Mouse (Mus musculus) lung, adult 2 months (tissue): ENCODE results near the gene Cish.

Experiments
- CTCF ChIP-seq: fragments of 200-500 bp; IDR thresholded peaks from 2 replicates; pipeline ENCODE4 v1.5.1; 2011; ENCODE audit warnings: mild to moderate bottlenecking, low read length, control low read depth; ENCODE audit not compliant: insufficient read depth
- POLR2A ChIP-seq: fragments of 200-500 bp; IDR thresholded peaks from 2 replicates; pipeline ENCODE4 v1.6.1; 2011; ENCODE audit warnings: low read depth, mild to moderate bottlenecking, control low read depth, low read length, borderline replicate concordance; ENCODE audit errors: extremely low read depth

- TF ChIP-seq POLR2A (no peak), CTCF (no peak)
These were observed 51.9 kb downstream of the Cish start for GRCm38 (mm10) chr9:107347586-107348183.
